Mouse (Mus musculus): ENCODE measurements around the gene Dkkl1.

DNA sequence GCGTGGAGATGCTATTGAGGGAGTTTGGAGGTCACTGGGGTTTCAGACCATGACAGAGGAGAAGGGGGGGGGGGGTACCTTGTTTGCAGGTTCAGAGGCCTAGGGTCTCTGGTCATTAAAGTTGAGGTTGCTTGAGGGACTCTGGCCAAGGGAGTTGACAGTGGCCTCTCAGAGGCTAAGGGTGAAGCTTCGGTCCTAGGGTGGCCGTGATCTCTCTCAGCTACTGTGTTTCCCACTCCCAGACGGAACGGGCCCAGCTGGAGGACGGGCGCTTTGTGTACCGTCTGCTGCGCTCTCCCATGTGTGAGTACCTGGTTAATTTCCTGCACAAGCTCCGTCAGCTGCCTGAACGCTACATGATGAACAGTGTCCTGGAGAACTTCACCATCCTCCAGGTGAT, 20.0 kb upstream of the Dkkl1 start:
- TF ChIP-seq CTCF (IDR thresholded peaks at IDR 0.05; ENCODE audit: extremely low read depth, insufficient read depth, insufficient read length, insufficient replicate concordance), result no peak
- TF ChIP-seq POLR2A (IDR thresholded peaks at IDR 0.05; ENCODE audit: low read depth, low read length), result no peak
